Mouse (Mus musculus): ENCODE measurements at regions not wholly inside any gene's neighbourhood (a gene's known extent, or its start where the extent isn't known, plus 50 kb on each side); places are given as distances from the start of the nearest gene placed in this dataset.

GRCm38 (mm10) chr4:8953181-8953580 is 714.3 kb upstream of the Car8 start:
- DNase-seq: no peak

GRCm38 (mm10) chr4:8949951-8950350 is 711.1 kb upstream of the Car8 start:
- no peak for DNase-seq

- DNase-seq: no peak
Measured at GRCm38 (mm10) chr4:8949537-8949936, 710.7 kb upstream of the Car8 start.

GRCm38 (mm10) chr4:8945116-8945515 is 706.3 kb upstream of the Car8 start:
- DNase-seq: no peak

- DNase-seq: no peak
Measured at GRCm38 (mm10) chr4:8943080-8943479, 704.2 kb upstream of the Car8 start.

- peak; percentile 59 for DNase-seq
Measured at GRCm38 (mm10) chr4:8938948-8939411, 700.1 kb upstream of the Car8 start.

- DNase-seq: no peak
Measured at GRCm38 (mm10) chr4:8935899-8936298, 697.1 kb upstream of the Car8 start.

GRCm38 (mm10) chr4:8934541-8934940 is 695.7 kb upstream of the Car8 start:
- DNase-seq: no peak

GRCm38 (mm10) chr4:8929346-8929745 is 690.5 kb upstream of the Car8 start:
- DNase-seq: no peak

- DNase-seq: no peak
Measured at GRCm38 (mm10) chr4:8928551-8929305, 689.9 kb upstream of the Car8 start.

GRCm38 (mm10) chr4:8927276-8927906 is 688.5 kb upstream of the Car8 start:
- no peak for DNase-seq

GRCm38 (mm10) chr4:8926642-8927275 is 687.9 kb upstream of the Car8 start:
- no peak for DNase-seq

GRCm38 (mm10) chr4:8922695-8923363 is 684.0 kb upstream of the Car8 start:
- no peak for DNase-seq

- DNase-seq: no peak
Measured at GRCm38 (mm10) chr4:8921477-8922385, 682.9 kb upstream of the Car8 start.

GRCm38 (mm10) chr4:8920306-8920705 is 681.5 kb upstream of the Car8 start:
- DNase-seq: no peak

GRCm38 (mm10) chr4:8919366-8919984 is 680.6 kb upstream of the Car8 start:
- no peak for DNase-seq

Measured in adrenal gland, postnatal 25 days (tissue).